7 mouse cellular contexts compared by ENCODE assay signal in genomic region chr5:30638041-30638440, GRCm38 (mm10). TPM values are rescaled to one million over a fixed set of nuclear protein-coding genes. Genes with fewer than 3 reads are reported as not detected.
A peak's percentile ranks its signal among the peaks of the same experiment; 100 is the strongest.
DNase-seq lines count a peak whose midpoint lies in the region; ATAC-seq and TF ChIP-seq lines count a peak whose summit lies in the region.

No protein-coding gene starts in this region.

- peak; percentile 90 for DNase-seq in adipocyte (ENCODE audit: low spot score)
- DNase-seq in cerebellum, postnatal 14 days = peak; percentile 85 to 90
- DNase-seq in gastrocnemius, postnatal 10 days = peak; percentile 72
- DNase-seq in kidney, adult 18-20 months = peak; percentile 86
- DNase-seq in limb, embryonic 10.5 days (ENCODE audit: low spot score) = peak; percentile 85
- DNase-seq in spleen, adult 2 months (ENCODE audit: low read depth in 1 of 2, low spot score in 2 of 2) = peak; percentile 14 to 76

- 0 out of 2 replicates have a peak, but pooled peaks cover 3% of the 10 kb centered on the region for H3K4me1 ChIP-seq in limb, embryonic 10.5 days
- no peaks in the 10 kb centered on the region for H3K4me1 ChIP-seq in midbrain, embryonic 16.5 days (ENCODE audit: control insufficient read depth, insufficient read depth, low read length)
- no peaks in the 10 kb centered on the region for H3K4me1 ChIP-seq in spleen, adult 2 months (ENCODE audit: control insufficient read depth, insufficient read depth, insufficient read length)

- H3K4me2 ChIP-seq in midbrain, embryonic 16.5 days (ENCODE audit: low read length) = no peak overlapping the region

- no peak overlapping the region for H3K27ac ChIP-seq in limb, embryonic 10.5 days
- H3K27ac ChIP-seq in midbrain, embryonic 16.5 days (ENCODE audit: low read length) = no peak overlapping the region
- no peak overlapping the region for H3K27ac ChIP-seq in spleen, adult 2 months (ENCODE audit: insufficient read depth, low read length)

- ATAC-seq in midbrain, embryonic 16.5 days = 0 out of 2 replicates have a peak, but pooled peaks have one; percentile 79

- no peak overlapping the region for H3K9ac ChIP-seq in midbrain, embryonic 16.5 days (ENCODE audit: low read depth, low read length)

- TF ChIP-seq CTCF in spleen, adult 2 months (IDR thresholded peaks at IDR 0.05; ENCODE audit: extremely low read depth, insufficient read depth, insufficient read length, insufficient replicate concordance) = peak; percentile 81; the same call in 1 of the 2 replicates

- no peaks in the 10 kb centered on the region for H3K27me3 ChIP-seq in limb, embryonic 10.5 days (ENCODE audit: low read depth, poor library complexity, severe bottlenecking)
- no peaks in the 10 kb centered on the region for H3K27me3 ChIP-seq in midbrain, embryonic 16.5 days (ENCODE audit: control insufficient read depth, insufficient read depth, low read depth, low read length)
- H3K27me3 ChIP-seq in spleen, adult 2 months (ENCODE audit: control insufficient read depth, insufficient read depth, low read length) = no peaks in the 10 kb centered on the region

- no peak for TF ChIP-seq POLR2A in spleen, adult 2 months (IDR thresholded peaks at IDR 0.05; ENCODE audit: low read depth, low read length)

- WGBS in limb, embryonic 10.5 days = 3% methylated on average over 6 of the region's 6 CpGs
- WGBS in midbrain, embryonic 16.5 days = 7% methylated on average over 6 of the region's 6 CpGs
- WGBS in spleen, adult 2 months = 2% methylated on average over 6 of the region's 6 CpGs

- H3K36me3 ChIP-seq in limb, embryonic 10.5 days = no peaks in the 10 kb centered on the region
- no peaks in the 10 kb centered on the region for H3K36me3 ChIP-seq in midbrain, embryonic 16.5 days (ENCODE audit: control insufficient read depth, insufficient read depth, low read length)
- H3K36me3 ChIP-seq in spleen, adult 2 months (ENCODE audit: control insufficient read depth, insufficient read depth, low read length) = no peaks in the 10 kb centered on the region

- no peak overlapping the region for H3K4me3 ChIP-seq in limb, embryonic 10.5 days
- no peak overlapping the region for H3K4me3 ChIP-seq in midbrain, embryonic 16.5 days (ENCODE audit: low read depth, low read length)
- no peak overlapping the region for H3K4me3 ChIP-seq in spleen, adult 2 months (ENCODE audit: extremely low read depth, insufficient read depth, insufficient read length)

- no peaks in the 10 kb centered on the region for H3K9me3 ChIP-seq in limb, embryonic 10.5 days (replicated peaks)
- H3K9me3 ChIP-seq in midbrain, embryonic 16.5 days (replicated peaks; ENCODE audit: control insufficient read depth, low read length, poor library complexity, severe bottlenecking) = no peaks in the 10 kb centered on the region

RNA-seq across cellular contexts. Expression of gene Slc35f6, which starts 9.7 kb away (rescaled TPM):
- total RNA-seq in gastrocnemius, postnatal 10 days (2021) = 10 to 100 TPM; 13.3 to 15.4 TPM
- polyA plus RNA-seq in limb, embryonic 10.5 days (2016; fragmentation: Nextera tagmentation; extraction: Ambion mirVana) = 20.9 and 22.3 TPM in 2 replicates
- 32.3 and 33.0 TPM in 2 replicates for polyA plus RNA-seq in midbrain, embryonic 16.5 days (2015; fragmentation: Nextera tagmentation; extraction: Ambion mirVana)
- polyA plus RNA-seq in spleen, adult 2 months (2012; rRNA removed) = 56.6 and 78.5 TPM in 2 replicates

RNA-seq across cellular contexts. Expression of gene Cenpa, which starts 28.5 kb away (rescaled TPM):
- total RNA-seq in gastrocnemius, postnatal 10 days (2021) = 10 to 100 TPM; 16.7 to 17.2 TPM
- polyA plus RNA-seq in limb, embryonic 10.5 days (2016; fragmentation: Nextera tagmentation; extraction: Ambion mirVana) = 508 and 523 TPM in 2 replicates
- polyA plus RNA-seq in midbrain, embryonic 16.5 days (2015; fragmentation: Nextera tagmentation; extraction: Ambion mirVana) = 22.6 and 30.5 TPM in 2 replicates
- 47.7 and 56.4 TPM in 2 replicates for polyA plus RNA-seq in spleen, adult 2 months (2012; rRNA removed)

RNA-seq across cellular contexts. Expression of gene Kcnk3, which starts 50.1 kb away (rescaled TPM):
- total RNA-seq in gastrocnemius, postnatal 10 days (2021) = 1 to 10 TPM; 1.2 to 1.8 TPM
- 0.36 and 0.69 TPM in 2 replicates for polyA plus RNA-seq in limb, embryonic 10.5 days (2016; fragmentation: Nextera tagmentation; extraction: Ambion mirVana)
- polyA plus RNA-seq in midbrain, embryonic 16.5 days (2015; fragmentation: Nextera tagmentation; extraction: Ambion mirVana) = 6.1 and 6.6 TPM in 2 replicates
- polyA plus RNA-seq in spleen, adult 2 months (2012; rRNA removed) = 7.9 and 8.6 TPM in 2 replicates
